Mouse (Mus musculus) B cell, adult 67 days (primary cell): ENCODE measurements around the gene Olfr1. TPM values are rescaled to one million over a fixed set of nuclear protein-coding genes. Genes with fewer than 3 reads are reported as not detected.

Experiments
- total RNA-seq, 2 experiments: library from RNA; stranded (reverse); gene quantifications; 4 replicates each; pipeline ENCODE4 v1.2.4; 2023

The Olfr1 gene
- total RNA-seq, result not detected

GRCm38 (mm10) chr11:73399514-73399913, at the start of gene Olfr1:
Gene Olfr1, minus strand, starts transcription at chr11:73399614.

GRCm38 (mm10) chr11:73428377-73428776, 29.0 kb upstream of the Olfr1 start, which contains the start of gene Olfr378:
Gene Olfr378, minus strand, starts transcription at chr11:73428477.

GRCm38 (mm10) chr11:73370946-73371345, 28.5 kb downstream of the Olfr1 start, which contains the start of gene Olfr376:
Gene Olfr376, plus strand, starts transcription at chr11:73371246.

GRCm38 (mm10) chr11:73350483-73350882, 48.9 kb downstream of the Olfr1 start, which contains the start of gene Olfr20:
Gene Olfr20, plus strand, starts transcription at chr11:73350783.

Other genes with a start within 250 kb of the Olfr1 start
- gene P2rx5, start 239.2 kb downstream of the Olfr1 start, total RNA-seq, result not detected
- 10 to 100 TPM; 42.3 to 46.3 TPM for gene Emc6, start 222.6 kb downstream of the Olfr1 start, total RNA-seq
- 1 to 10 TPM; 6.8 to 7.4 TPM for gene Tax1bp3, start 222.5 kb downstream of the Olfr1 start, total RNA-seq
- gene Ctns, start 200.6 kb downstream of the Olfr1 start, total RNA-seq, result 10 to 100 TPM; 22.2 to 25.9 TPM
- gene Shpk, start 200.2 kb downstream of the Olfr1 start, total RNA-seq, result 1 to 10 TPM; 2.9 to 3.6 TPM
- gene Trpv1, start 165.3 kb downstream of the Olfr1 start, total RNA-seq, result under 1 TPM in 1 of 2 experiments, not detected in 1; 0.21 TPM
- not detected for gene Trpv3, start 132.2 kb downstream of the Olfr1 start, total RNA-seq
- gene Aspa, start 70.0 kb downstream of the Olfr1 start, total RNA-seq, result not detected
- not detected for gene Gm49340, start 69.9 kb downstream of the Olfr1 start, total RNA-seq
- not detected for gene Spata22, start 69.9 kb downstream of the Olfr1 start, total RNA-seq
- not detected for gene Olfr20, start 48.8 kb downstream of the Olfr1 start, total RNA-seq
- gene Olfr376, start 28.4 kb downstream of the Olfr1 start, total RNA-seq, result not detected
- not detected for gene Olfr378, start 28.9 kb upstream of the Olfr1 start, total RNA-seq
- gene Olfr380, start 57.9 kb upstream of the Olfr1 start, total RNA-seq, result not detected
- not detected for gene Olfr381, start 92.0 kb upstream of the Olfr1 start, total RNA-seq
- gene Olfr382, start 117.6 kb upstream of the Olfr1 start, total RNA-seq, result not detected
- not detected for gene Olfr385, start 193.4 kb upstream of the Olfr1 start, total RNA-seq
- not detected for gene Olfr384, start 199.0 kb upstream of the Olfr1 start, total RNA-seq